Mouse (Mus musculus): Measurements from ENCODE around the gene Hist1h2be.
A peak's percentile ranks its signal among the peaks of the same experiment; 100 is the strongest.

The Hist1h2be gene

DNA sequence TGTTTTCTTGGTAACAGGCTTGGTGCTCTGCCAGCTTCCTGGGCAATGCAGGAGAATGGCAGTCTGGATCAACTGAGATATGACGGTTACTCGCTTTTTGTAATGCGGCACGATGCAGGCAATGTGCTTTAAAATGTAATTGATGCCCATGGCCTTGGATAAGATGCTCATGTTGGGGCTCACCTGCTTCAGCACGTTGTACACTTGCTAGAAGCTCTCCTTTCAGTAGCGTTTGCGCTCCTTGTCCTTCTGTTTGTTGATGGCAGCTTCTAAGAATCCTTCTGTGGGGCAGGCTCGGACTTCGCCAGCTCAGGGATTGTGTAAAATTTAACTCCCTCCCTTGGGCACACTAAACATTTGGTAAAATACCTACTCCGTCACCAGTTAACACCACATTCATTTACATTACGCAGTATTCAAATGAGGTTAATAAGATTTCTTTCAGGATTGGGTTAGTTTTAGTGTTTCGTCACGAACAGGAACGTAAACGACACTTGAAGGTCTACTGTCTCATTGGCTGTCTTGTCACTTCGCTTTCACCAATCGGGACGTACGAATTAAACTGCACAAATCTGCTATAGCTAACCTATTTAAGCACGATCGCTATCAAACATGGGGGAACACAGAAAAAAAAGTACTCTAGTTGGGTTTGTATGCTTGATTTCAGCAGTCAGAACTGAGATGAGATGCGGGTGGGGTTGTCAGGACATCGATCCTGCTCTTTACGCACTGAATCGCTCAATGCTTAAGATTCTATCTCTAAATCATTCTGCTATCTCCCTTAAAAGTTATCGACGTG is at the start of gene Hist1h2be:
Hist1h2be (minus strand) TSS at position 392 of the 799 bp plus-strand sequence.
- DNase-seq (ENCODE audit: low read depth, low spot score) = peak; percentile 87

DNA sequence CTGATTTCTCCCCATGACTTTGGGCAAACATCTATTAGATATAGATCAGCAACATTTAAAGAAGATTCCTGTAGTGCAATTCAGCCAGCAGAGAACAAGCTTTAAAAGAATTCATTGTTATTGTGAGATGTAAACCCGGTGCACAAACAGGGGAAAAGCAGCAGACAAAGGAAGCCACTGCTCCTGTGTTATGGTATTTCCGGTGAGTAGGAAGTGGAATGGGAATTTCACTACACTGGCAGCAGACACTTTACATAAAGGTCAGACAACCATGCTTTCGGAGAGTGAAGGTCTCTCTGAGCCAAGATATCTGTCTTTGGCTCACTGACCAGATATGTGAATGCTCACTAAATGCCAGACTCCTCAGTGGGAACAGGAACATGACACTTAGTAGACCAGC is 41.6 kb upstream of the Hist1h2be start:
- no peak for DNase-seq (ENCODE audit: low read depth, low spot score)

DNA sequence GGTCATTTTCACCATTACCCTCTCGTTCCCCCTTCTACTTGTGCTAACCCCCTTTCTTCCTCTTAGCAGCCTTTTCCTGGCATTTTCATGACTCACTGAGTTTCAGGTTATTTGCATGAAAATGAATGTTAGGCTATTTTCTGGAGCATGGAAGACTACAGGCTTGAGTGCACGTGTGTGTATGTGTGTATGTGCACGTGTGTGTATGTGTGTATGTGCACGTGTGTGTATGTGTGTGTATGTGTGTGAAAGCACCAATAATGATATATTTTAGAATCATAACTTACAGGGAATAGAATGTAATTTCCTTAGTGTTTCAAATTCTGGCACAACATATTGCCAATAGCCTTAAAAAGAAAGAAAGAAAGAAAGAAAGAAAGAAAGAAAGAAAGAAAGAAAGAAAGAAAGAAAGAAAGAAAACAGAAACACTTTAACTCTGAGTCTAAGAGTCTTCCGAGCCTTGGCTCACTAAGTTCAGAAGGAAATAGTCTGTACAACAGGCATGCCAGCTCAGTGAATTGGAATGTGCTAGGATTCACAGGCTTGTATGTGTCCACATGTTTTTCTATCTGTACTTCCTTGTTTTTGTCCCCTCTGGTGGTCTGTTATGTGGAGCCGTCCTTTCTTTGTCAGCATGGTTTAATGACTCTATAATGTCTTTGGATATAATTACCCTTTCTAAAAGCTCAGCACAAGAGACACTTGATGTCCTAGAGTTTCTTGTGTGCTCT is 38.9 kb upstream of the Hist1h2be start:
- no peak for DNase-seq (ENCODE audit: low read depth, low spot score)

DNA sequence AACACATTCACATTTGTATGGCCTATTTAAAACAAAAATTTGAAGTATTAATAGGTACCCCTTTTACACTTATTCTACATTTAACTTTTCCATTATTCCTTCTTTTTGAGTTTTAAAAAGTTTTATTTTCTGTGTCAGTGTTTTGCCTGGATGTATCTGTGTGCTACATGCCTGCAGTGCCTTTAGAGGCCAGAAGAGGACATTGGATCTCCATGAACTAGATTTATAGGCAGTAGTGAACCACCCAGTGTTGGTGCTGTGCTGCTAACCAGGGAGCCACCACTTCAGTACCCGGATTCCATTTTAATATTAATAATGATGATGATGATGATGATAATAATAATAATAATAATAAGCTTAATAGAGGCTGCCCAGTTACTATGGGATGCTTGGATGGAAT is 9.7 kb upstream of the Hist1h2be start:
- DNase-seq (ENCODE audit: low read depth, low spot score) = no peak

DNA sequence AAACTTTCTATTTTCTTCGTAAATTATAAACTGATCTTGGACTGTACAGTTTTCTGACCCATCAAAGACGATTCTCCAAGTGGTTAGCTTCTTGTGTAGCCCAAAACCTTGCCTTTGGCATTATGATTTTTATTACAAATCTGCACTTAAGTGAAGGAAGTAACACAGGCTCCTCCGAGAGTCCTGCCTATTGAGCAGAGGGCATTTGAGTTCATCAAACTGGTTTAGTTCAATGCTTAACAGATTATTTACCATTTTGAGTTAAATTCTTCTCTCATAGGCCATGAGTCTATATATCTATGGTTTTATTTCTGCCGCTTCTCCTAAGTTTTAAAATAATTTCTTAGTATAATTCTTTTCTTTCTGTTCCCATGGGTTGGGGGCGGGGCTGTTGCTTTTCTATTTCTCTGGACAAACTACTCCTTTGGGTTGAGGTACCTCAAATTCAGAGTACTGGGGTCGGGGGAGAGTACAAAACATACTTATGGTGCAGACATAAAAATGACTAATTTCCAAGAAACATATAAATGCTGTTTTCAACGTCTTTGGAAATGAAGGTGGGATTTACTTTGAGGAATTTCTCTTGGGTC is 2.0 kb upstream of the Hist1h2be start:
- DNase-seq (ENCODE audit: low read depth, low spot score) = peak; percentile 4

DNA sequence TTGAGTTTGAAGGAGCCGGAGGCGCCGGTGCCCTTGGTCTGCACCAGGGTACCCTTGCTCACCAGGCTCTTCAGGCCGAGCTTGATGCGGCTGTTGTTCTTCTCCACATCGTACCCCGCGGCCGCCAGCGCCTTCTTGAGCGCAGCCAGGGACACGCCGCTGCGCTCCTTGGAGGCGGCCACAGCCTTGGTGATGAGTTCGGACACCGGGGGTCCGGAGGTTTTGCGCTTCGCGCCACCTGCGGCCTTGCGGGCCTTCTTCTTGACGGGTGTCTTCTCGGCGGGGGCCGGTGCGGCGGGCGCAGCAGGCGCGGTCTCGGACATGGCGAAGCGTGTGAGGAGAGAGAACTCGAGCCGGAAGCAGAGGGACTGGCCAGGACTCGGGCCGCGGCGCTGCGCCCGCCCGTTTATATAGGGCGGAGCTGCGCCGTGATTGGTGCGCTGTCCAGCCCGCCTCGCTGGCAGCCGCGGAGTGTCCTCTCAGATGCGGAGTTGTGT is 1.3 kb upstream of the Hist1h2be start, which contains the start of gene Hist1h1e:
Hist1h1e (minus strand) TSS at position 384 of the 497 bp plus-strand sequence.
- DNase-seq (ENCODE audit: low read depth, low spot score) = peak; percentile 93

DNA sequence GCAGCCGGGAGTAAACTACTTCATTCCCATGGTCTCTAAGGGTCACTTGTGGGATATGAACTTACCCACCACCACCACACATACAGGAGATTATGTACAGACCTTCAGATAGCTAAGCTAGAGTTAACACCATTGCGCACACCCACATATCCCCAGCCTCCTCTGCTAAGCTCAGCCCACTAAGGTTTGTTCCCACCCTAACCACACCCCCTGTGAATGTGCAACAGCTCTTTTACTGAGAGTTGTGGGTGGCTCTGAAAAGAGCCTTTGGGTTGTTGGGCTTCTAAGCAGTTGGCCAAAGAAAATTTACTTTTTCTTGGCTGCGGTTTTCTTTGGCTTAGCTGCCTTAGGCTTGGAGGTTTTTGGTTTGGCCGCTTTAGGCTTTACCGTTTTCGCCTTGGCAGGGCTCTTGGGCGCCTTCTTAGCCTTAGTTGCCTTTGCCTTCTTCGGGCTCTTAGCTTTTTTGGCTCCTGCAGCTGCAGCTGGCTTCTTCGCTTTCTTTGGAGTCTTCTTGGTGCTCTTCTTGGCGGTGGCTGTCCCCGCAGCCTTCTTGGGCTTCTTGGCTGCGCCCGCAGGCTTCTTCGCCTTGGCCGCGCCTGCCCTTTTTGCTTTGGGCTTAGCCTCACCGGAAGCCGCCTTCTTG is 729 bp upstream of the Hist1h2be start:
- peak; percentile 75 for DNase-seq (ENCODE audit: low read depth, low spot score)

DNA sequence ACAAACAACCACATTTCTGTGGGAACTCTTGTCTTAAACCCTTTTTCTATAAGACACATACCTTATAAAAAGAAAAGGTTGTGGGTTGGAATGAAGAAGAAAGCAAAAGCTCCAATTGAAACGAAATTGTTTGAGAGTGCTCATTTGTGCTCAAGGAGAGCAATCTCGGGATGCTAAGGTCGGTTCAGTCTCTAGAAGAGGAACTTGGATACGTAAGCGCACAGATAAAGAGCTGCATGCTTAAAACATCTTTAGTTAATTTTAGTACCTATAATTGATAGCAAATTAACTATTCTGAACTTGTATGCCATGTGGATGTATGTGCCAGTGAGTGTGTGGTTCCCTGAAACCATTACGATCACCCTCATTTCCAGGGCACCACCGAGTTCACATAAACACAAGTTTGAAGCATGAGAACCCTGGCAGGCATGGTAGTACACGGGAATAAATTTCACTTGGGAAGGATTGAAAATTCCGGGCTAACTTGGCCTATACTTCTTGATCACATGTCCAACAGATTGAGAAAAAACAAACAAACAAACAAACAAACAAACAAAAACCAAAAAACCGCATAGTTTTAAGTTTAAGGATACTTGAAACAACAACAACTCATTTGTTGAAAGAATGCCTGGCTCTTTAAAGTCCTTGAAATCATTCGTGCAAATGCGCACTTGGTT is 730 bp downstream of the Hist1h2be start:
- no peak for DNase-seq (ENCODE audit: low read depth, low spot score)

DNA sequence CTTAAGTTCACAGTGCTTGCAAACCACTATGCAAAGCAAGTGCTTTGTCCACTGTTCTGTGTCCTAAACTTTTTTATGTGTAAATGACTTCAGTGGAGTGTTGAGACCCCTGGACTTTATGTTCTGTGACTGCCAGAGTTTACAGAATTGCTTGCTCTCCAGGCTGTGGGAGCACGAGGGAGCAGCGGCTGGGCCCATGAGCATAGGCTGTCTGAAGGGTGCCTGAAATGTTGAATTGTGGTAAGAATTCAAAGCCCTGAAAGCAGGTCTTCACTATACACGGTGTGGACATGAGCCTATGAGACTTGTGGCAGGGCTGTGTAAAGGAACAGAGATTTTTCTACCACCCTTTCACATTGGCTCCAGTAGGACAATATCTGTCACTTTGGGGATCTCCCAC is 9.3 kb downstream of the Hist1h2be start:
- no peak for DNase-seq (ENCODE audit: low read depth, low spot score)

DNA sequence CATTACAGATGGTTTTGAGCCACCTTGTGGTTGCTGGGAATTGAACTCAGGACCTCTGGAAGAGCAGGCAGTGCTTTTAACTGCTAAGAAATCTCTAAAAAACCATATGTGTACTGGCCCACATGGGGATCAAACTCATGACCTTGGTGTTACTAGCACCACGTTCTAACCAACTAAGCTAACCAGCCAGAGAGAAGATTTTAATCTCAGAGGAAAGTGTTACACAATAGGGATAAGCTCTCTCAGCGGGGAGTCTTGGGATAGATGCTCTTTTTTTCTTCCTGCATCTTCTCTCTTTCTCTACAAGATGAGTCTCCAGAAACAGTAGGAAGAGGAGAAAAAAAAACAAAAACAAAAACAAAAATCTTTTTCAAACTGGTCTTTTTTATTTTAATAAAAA is 10.5 kb downstream of the Hist1h2be start:
- no peak for DNase-seq (ENCODE audit: low read depth, low spot score)

DNA sequence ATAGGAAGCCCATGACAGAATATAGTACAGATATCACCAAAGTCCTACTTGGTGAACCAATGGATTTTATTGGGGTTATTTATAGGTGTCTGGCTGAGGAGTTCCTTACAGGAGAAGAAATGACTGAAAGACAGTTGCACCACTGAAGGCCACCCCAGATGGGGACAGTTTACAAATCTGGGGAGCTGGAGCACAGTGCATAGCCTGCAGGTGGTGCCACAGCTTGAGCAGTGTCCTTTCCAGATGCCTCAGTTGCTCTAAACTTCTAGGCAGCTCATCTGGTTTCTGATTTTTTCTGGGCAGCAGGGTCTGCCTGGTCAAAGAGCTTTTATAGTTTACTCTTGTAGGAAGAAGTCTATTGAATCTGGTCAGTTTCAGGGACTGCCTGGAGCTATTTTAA is 11.1 kb downstream of the Hist1h2be start:
- no peak for DNase-seq (ENCODE audit: low read depth, low spot score)

DNA sequence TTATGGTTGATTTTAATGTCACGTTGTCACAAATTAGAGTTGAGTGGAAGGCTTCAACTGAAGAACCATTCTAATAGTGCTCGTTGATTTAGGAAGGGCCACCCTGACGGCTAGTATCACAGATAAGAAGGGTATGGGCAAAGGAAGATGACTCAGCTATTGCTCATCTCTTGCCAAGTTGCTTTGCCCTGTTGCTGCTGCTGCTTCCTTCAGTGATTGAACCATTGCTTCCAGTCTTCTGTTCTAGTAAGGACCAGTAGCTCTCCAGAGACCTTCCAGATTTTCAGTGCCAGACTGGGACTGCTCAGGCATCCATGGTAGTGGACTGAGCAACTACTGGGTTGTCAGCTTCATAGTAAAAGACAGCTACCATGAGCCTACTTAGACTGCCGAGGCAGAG is 11.7 kb downstream of the Hist1h2be start:
- DNase-seq (ENCODE audit: low read depth, low spot score) = no peak

DNA sequence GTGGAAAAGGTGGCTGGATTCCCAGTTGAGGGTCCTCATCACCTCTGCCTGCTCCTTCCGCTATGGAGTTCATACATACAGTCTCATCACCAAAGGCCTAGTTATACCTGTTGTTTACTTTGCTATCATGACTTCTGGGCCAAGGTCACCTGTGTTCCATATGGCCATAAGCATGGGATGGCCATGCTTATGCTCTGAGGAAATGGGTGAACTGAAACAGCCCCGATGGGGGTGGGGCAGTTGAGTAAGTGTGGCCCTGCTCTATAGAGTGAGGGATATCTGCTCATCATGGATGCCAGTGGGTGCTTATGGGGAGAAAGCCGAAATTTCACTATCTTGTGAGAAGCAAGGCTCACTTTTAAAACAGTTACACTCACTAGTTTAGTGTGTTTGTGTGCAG is 15.9 kb downstream of the Hist1h2be start:
- DNase-seq (ENCODE audit: low read depth, low spot score) = no peak

DNA sequence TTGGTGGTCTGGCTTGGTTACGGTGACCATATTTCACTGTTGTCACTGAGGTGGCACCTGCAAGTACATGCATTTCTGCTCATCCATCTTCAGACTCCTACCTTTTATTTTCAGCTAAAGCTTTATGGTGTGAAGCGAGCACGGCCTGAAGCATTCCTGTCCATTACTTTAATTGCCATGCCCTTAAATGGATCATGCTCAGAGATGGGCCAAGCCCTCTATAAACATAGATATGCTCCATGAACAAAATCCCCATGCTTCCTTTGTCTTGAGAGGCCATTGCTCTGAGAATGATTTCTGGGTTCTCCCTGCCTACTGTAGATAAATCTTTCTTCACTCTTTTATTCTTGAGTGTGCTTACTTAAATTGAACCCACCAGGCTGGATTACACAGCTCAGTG is 16.5 kb downstream of the Hist1h2be start:
- DNase-seq (ENCODE audit: low read depth, low spot score) = no peak

DNA sequence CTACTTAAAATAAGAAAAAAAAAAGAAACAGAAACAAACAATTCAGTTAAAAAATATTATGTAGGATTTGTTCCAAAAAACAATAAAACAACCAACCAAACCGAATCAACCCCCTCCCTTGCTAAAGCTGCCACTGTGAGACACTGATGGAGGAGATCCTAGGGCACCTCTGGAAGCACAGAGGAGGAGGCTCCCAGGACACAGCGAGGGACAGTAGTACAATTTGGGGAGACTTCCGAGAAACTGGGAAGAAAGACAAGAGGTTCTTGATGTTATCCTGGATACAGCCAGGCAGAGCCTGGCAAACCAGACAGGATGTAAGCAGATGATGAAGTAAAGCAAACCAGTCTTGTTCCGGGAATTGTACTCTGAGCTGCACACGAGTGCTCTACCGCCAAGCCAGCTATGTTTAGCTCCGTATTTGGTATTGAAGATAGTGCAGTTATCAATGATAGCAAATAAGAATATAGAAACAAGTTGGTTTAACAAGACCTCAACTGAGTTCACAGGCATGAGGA is 17.7 kb downstream of the Hist1h2be start:
- no peak for DNase-seq (ENCODE audit: low read depth, low spot score)

DNA sequence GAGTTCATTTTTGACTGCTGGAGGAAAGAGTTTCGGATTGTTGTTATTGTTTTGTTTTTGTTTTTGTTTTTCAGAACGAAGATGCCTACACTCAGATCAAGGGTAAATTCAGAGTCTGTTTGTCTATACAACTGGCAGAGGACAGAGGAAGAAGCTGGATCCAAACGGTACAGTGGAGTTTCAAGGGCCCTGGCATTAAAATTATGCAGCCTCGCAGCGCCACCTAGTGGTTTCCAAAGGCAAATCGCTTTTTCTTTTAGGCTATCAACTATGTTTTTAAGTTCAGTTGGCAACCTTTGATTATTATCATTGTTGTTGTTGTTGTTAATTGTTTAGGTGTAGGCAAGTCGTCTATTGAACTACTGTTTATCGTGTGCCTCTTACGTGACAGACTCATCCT is 23.0 kb downstream of the Hist1h2be start:
- peak; percentile 60 for DNase-seq (ENCODE audit: low read depth, low spot score)

DNA sequence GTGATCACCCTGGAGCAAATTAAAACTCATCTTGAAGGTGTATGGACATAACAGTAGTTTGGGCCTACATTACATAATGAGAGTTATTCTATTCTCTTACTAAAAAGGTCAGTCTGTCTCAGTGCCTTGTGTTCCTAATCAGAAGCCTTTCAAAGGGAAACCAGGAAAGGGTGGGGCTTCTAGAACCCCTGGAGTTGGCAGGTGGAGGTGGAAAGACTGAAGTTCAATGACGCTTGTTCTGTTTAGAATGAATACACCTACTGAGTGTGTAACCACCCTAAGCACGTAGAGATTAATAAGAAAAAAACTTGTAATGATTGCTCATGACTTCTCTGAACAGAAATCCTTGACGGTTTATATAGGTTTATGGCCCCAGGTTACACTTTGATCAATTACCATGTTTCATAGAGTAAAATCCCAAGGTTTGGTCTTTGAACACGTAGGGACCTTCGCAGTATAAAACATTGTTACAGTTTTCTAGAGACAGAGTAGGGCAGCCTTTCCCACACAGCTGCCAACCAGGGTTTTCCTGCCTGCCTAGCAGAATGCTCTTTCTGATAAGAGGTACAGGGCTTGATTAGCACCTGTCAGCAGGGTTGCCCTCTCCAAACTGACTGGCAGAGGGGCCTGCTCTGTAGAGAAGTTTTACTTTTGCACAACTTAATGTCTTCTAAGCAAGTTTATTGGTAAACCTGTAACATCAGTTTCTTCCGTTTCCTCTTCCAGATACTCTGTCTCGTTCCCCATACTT is 25.1 kb downstream of the Hist1h2be start:
- no peak for DNase-seq (ENCODE audit: low read depth, low spot score)

DNA sequence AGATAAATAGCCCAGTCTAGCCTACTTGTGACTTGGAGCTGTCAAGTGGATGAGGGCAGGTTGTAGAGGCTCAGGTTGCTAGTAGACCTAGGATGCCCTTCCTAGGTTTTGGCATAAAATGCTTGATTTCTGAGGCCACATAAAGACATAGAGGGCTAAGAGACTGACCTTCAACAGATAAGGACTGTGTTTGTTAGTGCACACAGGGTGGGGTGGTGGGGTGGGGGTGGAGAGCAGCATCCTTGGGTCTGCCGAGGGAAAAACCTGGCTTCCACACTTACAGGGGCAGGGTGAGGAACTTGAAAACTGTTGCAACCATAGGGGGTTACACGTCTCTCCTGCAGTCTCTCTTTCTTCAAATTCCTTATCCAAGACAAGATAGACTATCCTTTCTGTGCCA is 25.7 kb downstream of the Hist1h2be start:
- no peak for DNase-seq (ENCODE audit: low read depth, low spot score)

DNA sequence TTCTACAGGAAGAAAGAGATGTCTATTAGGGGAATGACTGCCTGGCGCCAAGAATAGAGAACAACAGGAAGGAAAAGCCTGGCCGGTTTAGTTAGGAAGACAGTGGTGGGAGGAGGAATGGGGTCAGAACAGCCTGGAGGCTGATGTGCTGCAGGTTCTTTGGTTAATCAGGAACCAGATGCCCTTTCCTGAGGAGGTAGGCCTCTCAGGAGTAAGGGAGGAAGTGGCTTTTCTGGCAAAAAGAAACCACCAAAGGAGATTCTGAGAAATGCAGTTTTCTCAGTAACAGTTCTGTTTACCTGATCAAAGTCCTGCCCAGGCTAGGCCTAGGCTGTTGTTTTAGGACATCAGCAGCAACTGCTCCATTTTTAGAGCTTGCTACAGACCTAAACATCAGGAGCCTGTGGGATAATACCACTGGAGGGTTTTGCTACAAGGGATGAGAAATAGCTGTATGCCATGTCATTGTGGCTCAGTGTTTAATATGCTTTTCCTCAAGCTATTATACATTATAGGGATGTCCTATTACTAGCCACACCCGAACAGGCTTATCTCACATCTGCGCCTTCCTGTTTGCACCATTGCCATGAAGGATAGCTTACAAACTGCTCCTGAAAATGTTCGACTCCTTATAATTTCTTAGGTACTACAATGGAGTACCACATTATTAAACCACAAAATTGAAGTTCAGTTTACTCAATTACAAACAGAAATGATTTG is 27.7 kb downstream of the Hist1h2be start:
- no peak for DNase-seq (ENCODE audit: low read depth, low spot score)

DNA sequence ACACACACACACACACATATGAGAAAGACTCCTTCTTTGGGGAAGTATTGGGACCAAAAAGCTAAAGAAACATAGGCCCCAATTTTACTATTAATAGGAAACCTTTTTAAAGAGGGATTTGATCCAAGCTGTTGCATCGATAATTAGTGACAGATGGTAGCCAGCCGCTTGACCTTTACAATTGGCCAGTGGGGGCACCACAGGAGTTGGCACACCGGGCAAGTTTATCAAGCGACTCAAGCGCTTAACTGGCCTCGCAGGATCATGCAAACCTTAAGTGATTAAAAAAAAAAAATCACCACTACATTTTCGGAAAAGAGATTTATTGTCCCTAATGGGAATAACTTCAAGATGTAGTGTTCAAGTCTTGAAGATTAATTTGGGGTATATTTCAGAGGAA is 28.3 kb downstream of the Hist1h2be start:
- no peak for DNase-seq (ENCODE audit: low read depth, low spot score)

Data from skeletal muscle tissue, adult 2 months (tissue).